Mouse (Mus musculus) CH12.LX (cell line): ENCODE results near the gene Rc3h1. TPM values are rescaled to one million over a fixed set of nuclear protein-coding genes. Genes with fewer than 3 reads are reported as not detected.
A peak's percentile ranks its signal among the peaks of the same experiment; 100 is the strongest.

Source experiments
- DNase-seq: peaks from one replicate; pipeline ENCODE4 v3.0.0-alpha.2; 2013; ENCODE audit errors: extremely low read depth
- H3K27ac ChIP-seq: 2 replicates; pipeline ENCODE4 v1.5.1; 2012; ENCODE audit warnings: low read depth, mild to moderate bottlenecking, control low read depth, moderate library complexity; ENCODE audit not compliant: insufficient read depth
- H3K27me3 ChIP-seq: replicated peaks from 2 replicates; pipeline ENCODE3; 2012; ENCODE audit warnings: inconsistent platforms
- H3K36me3 ChIP-seq, 2 experiments: replicated peaks in 1 of 2; 2 replicates each; pipeline versions ENCODE3 to v1.6.1; 2012; ENCODE audit warnings: inconsistent platforms in 1 of 2, low read length in 1 of 2, mild to moderate bottlenecking in 1 of 2, mixed read lengths in 1 of 2, moderate library complexity in 1 of 2; ENCODE audit not compliant: control insufficient read depth in 1 of 2, insufficient read depth in 1 of 2
- H3K4me1 ChIP-seq, 2 experiments: 2 replicates each; pipeline ENCODE4 v1.6.1; 2012; ENCODE audit warnings: inconsistent platforms in 1 of 2, moderate library complexity in 1 of 2; ENCODE audit not compliant: insufficient read depth in 2 of 2, control insufficient read depth in 1 of 2
- H3K4me2 ChIP-seq: 2 replicates; pipeline ENCODE4 v1.6.1; 2012; ENCODE audit warnings: low read depth, mild to moderate bottlenecking, control low read depth; ENCODE audit not compliant: poor library complexity, insufficient read depth, severe bottlenecking
- H3K4me3 ChIP-seq, 3 experiments: fragments of 150-350 bp in 1 of 3; sonication (generic) in 1 of 3; replicated peaks in 1 of 3; 2 replicates each; pipeline versions ENCODE3 to v1.5.1; 2011 to 2012; ENCODE audit warnings: low read depth in 2 of 3, low read length in 2 of 3, mild to moderate bottlenecking in 2 of 3, moderate library complexity in 2 of 3, control low read depth in 1 of 3, improper control_type of control experiment in 1 of 3, inconsistent platforms in 1 of 3, mixed read lengths in 1 of 3; ENCODE audit not compliant: poor library complexity in 1 of 3
- H3K79me2 ChIP-seq: replicated peaks from 2 replicates; pipeline ENCODE4 v1.6.1; 2012; ENCODE audit warnings: mild to moderate bottlenecking, moderate library complexity; ENCODE audit not compliant: control insufficient read depth, poor library complexity, insufficient read depth, severe bottlenecking; ENCODE audit errors: extremely low read depth
- H3K9ac ChIP-seq: 2 replicates; pipeline ENCODE4 v1.6.1; 2012; ENCODE audit warnings: low read depth, mild to moderate bottlenecking, control low read depth, moderate library complexity; ENCODE audit not compliant: insufficient read depth
- H3K9me3 ChIP-seq: replicated peaks from 2 replicates; pipeline ENCODE3; 2012; ENCODE audit warnings: low read length, inconsistent platforms, mixed read lengths
- BHLHE40 ChIP-seq: IDR thresholded peaks from 2 replicates; pipeline ENCODE4 v1.6.1; 2011; ENCODE audit warnings: mild to moderate bottlenecking, low read depth, low read length, improper control_type of control experiment
- CHD2 ChIP-seq: IDR thresholded peaks from 2 replicates; pipeline ENCODE4 v1.6.1; 2011; ENCODE audit warnings: low read length, improper control_type of control experiment
- E2F4 ChIP-seq: IDR thresholded peaks from 2 replicates; pipeline ENCODE4 v1.6.1; 2011; ENCODE audit warnings: low read depth, low read length, improper control_type of control experiment; ENCODE audit not compliant: insufficient replicate concordance
- ELF1 ChIP-seq: IDR thresholded peaks from 2 replicates; pipeline ENCODE4 v1.6.1; 2014; ENCODE audit warnings: low read depth, mild to moderate bottlenecking, inconsistent platforms, low read length, improper control_type of control experiment
- EP300 ChIP-seq: IDR thresholded peaks from 2 replicates; pipeline ENCODE4 v1.6.1; 2011; ENCODE audit warnings: low read length, improper control_type of control experiment
- ETS1 ChIP-seq: conservative IDR thresholded peaks from 2 replicates; pipeline ENCODE4 v1.6.1; 2012; ENCODE audit warnings: low read depth, mild to moderate bottlenecking, inconsistent platforms, low read length, improper control_type of control experiment, moderate library complexity
- HCFC1 ChIP-seq: IDR thresholded peaks from 2 replicates; pipeline ENCODE4 v1.6.1; 2012; ENCODE audit warnings: low read depth, mild to moderate bottlenecking, inconsistent platforms, low read length, improper control_type of control experiment
- IRF4 ChIP-seq: IDR thresholded peaks from 2 replicates; pipeline ENCODE4 v1.6.1; 2014; ENCODE audit warnings: low read depth, mild to moderate bottlenecking, inconsistent platforms, low read length, improper control_type of control experiment
- MAX ChIP-seq: IDR thresholded peaks from 2 replicates; pipeline ENCODE4 v1.6.1; 2011; ENCODE audit warnings: low read length, improper control_type of control experiment
- MAZ ChIP-seq: IDR thresholded peaks from 2 replicates; pipeline ENCODE4 v1.6.1; 2012; ENCODE audit warnings: low read depth, mild to moderate bottlenecking, inconsistent platforms, low read length, improper control_type of control experiment, moderate library complexity
- MEF2A ChIP-seq: IDR thresholded peaks from 2 replicates; pipeline ENCODE4 v1.6.1; 2014; ENCODE audit warnings: low read depth, mild to moderate bottlenecking, inconsistent platforms, low read length, improper control_type of control experiment, borderline replicate concordance
- MXI1 ChIP-seq: IDR thresholded peaks from 2 replicates; pipeline ENCODE4 v1.6.1; 2011; ENCODE audit warnings: mild to moderate bottlenecking, low read depth, low read length, improper control_type of control experiment
- MYC ChIP-seq: IDR thresholded peaks from 2 replicates; pipeline ENCODE4 v1.6.1; 2011; ENCODE audit warnings: low read depth, mild to moderate bottlenecking, improper control_type of control experiment, low read length
- NELFE ChIP-seq: IDR thresholded peaks from 2 replicates; pipeline ENCODE4 v1.6.1; 2011; ENCODE audit warnings: low read depth, low read length, improper control_type of control experiment
- NRF1 ChIP-seq: IDR thresholded peaks from 2 replicates; pipeline ENCODE4 v1.6.1; 2014; ENCODE audit warnings: low read depth, mild to moderate bottlenecking, inconsistent platforms, low read length, improper control_type of control experiment, moderate library complexity
- POLR2A ChIP-seq: IDR thresholded peaks from 2 replicates; pipeline ENCODE4 v1.6.1; 2011; ENCODE audit warnings: low read depth, mild to moderate bottlenecking, improper control_type of control experiment, low read length
- POLR2AphosphoS2 ChIP-seq: IDR thresholded peaks from 2 replicates; pipeline ENCODE4 v1.6.1; 2011; ENCODE audit warnings: low read depth, low read length, improper control_type of control experiment
- RAD21 ChIP-seq: IDR thresholded peaks from 2 replicates; pipeline ENCODE4 v1.6.1; 2011; ENCODE audit warnings: low read depth, mild to moderate bottlenecking, low read length, improper control_type of control experiment, moderate library complexity
- SMC3 ChIP-seq: IDR thresholded peaks from 2 replicates; pipeline ENCODE4 v1.6.1; 2011; ENCODE audit warnings: low read depth, low read length, improper control_type of control experiment
- TBP ChIP-seq: conservative IDR thresholded peaks from 2 replicates; pipeline ENCODE4 v1.6.1; 2011; ENCODE audit warnings: low read depth, low read length, improper control_type of control experiment
- TCF12 ChIP-seq: IDR thresholded peaks from 2 replicates; pipeline ENCODE4 v1.6.1; 2014; ENCODE audit warnings: low read depth, mild to moderate bottlenecking, inconsistent platforms, low read length, improper control_type of control experiment
- ZC3H11A ChIP-seq: IDR thresholded peaks from 2 replicates; pipeline ENCODE4 v1.6.1; 2012; ENCODE audit warnings: low read depth, mild to moderate bottlenecking, inconsistent platforms, low read length, improper control_type of control experiment
- ZMIZ1 ChIP-seq: IDR thresholded peaks from 2 replicates; pipeline ENCODE4 v1.6.1; 2012; ENCODE audit warnings: low read depth, mild to moderate bottlenecking, inconsistent platforms, low read length, improper control_type of control experiment
- dilution Hi-C: fragments of 300-500 bp; cut with MboI; formaldehyde crosslinking; loops from 2 replicates; pipeline ENCODE4 v1.14.3; 2020; ENCODE audit warnings: low sequenced_read_pairs; ENCODE audit not compliant: extremely low pct_unique_long_range_greater_than_20kb, extremely low pct_ligation_motif_present
- in situ Hi-C: fragments of 300-500 bp; cut with MboI; formaldehyde crosslinking; loops from 3 replicates; pipeline ENCODE4 v1.14.3; 2019; ENCODE audit warnings: low sequenced_read_pairs, low pct_ligation_motif_present, low pct_unique_long_range_greater_than_20kb, mixed read lengths
- polyA plus RNA-seq: library from polyadenylated mRNA; unstranded; fragments of >175 nt; gene quantifications from 2 replicates; pipeline ENCODE4 v1.2.1, GENCODE M21; 2012; ENCODE audit warnings: low read depth; ENCODE audit not compliant: insufficient read length
- total RNA-seq, 2 experiments: library from RNA; depleted of rRNA; stranded (reverse); fragments of 300-350 nt in 1 of 2; fragments of >200 nt in 1 of 2; gene quantifications; 2 replicates each; pipeline ENCODE4 v1.2.3; 2012 to 2014

The Rc3h1 gene
- total RNA-seq (2012; rRNA removed) (22.5 and 25.3 TPM in 2 replicates), total RNA-seq (2014; rRNA removed) (19.7 and 21.7 TPM in 2 replicates), polyA plus RNA-seq (11.7 and 17.8 TPM in 2 replicates)

DNA sequence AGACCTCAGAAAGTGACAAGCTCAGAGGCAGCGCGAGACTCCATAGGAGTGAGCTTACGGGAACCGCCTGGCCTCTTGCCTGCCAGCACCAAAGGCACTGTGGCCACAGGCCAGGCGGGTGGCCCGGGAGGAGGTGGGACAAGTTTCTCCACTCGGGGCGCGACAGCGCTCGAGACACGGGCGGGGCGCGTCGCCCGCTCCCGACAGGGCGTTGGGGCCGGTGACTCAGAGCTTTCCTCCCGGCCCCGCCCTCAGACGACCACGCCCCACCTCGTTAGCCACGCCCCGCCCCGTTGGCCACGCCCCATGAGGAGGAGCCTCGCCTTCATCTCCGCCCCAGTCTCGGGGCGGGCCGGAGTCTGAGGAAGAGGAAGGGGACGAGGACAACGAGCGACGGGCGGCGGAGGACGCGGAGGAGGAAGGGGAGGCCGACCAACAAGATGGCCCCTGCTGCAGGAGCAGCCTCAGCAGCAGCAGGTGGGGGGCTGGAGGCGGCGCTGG is at the start of gene Rc3h1:
TSS of gene Rc3h1 (plus strand) at position 362 of the 501 bp plus-strand sequence.
- dilution Hi-C loops = no loop called here
- peaks cover 33% of the 10 kb centered on the region for H3K79me2 ChIP-seq
- H3K27ac ChIP-seq = peak within 1 kb of the TSS; percentile 55
- in situ Hi-C loops = no loop called here
- peaks cover 0 to 10% of the 10 kb centered on the region in 2 experiments for H3K36me3 ChIP-seq
- DNase-seq = peak; percentile 88
- TF ChIP-seq SMC3 (no peak; the same call in 1 of the 2 replicates), RAD21 (no peak), ELF1 (peak; percentile 80), ZC3H11A (no peak), E2F4 (no peak), MXI1 (peak; percentile 62; the same call in 1 of the 2 replicates), CHD2 (0 out of 2 replicates have a peak, but pooled peaks have one; percentile 29), HCFC1 (peak; percentile 67), EP300 (no peak; the same call in 1 of the 2 replicates), MAZ (peak; percentile 89), POLR2AphosphoS2 (peak; percentile 60; the same call in 1 of the 2 replicates), MEF2A (0 out of 2 replicates have a peak, but pooled peaks have one; percentile 27), MAX (no peak), NELFE (peak; percentile 75), MYC (no peak), TCF12 (peak; percentile 85), POLR2A (peak; percentile 92), BHLHE40 (peak; percentile 26; the same call in 1 of the 2 replicates), ZMIZ1 (peak; percentile 51; the same call in 1 of the 2 replicates), NRF1 (0 out of 2 replicates have a peak, but pooled peaks have one; percentile 19), TBP (0 out of 2 replicates have a peak, but pooled peaks have one; percentile 29), ETS1 (0 out of 2 replicates have a peak, but pooled peaks have one; percentile 21), IRF4 (peak; percentile 57; the same call in 1 of the 2 replicates)
- peak within 1 kb of the TSS; percentile 85 for H3K9ac ChIP-seq
- H3K4me3 ChIP-seq = peak within 1 kb of the TSS; percentile 75 to 98 (median 96)
- peaks cover 9% of the 10 kb centered on the region for H3K27me3 ChIP-seq
- no peaks in the 10 kb centered on the region for H3K9me3 ChIP-seq
- peaks cover 0 to 19% of the 10 kb centered on the region in 2 experiments; a peak in 2 of 4 replicates for H3K4me1 ChIP-seq
- peak within 1 kb of the TSS; percentile 87 for H3K4me2 ChIP-seq
